Mouse (Mus musculus): Measurements from ENCODE around the gene Fam83e.
A peak's percentile ranks its signal among the peaks of the same experiment; 100 is the strongest.

Gene Fam83e

GRCm38 (mm10) chr7:45715090-45715708 is 5.8 kb upstream of the Fam83e start, which contains the start of gene Rpl18:
Gene Rpl18 (plus strand): TSS chr7:45715457.
- DNase-seq (ENCODE audit: low read depth) = peak; percentile 96

- no peak for DNase-seq (ENCODE audit: low read depth)
These were observed 5.1 kb upstream of the Fam83e start for GRCm38 (mm10) chr7:45715741-45716459.

- peak; percentile 28 for DNase-seq (ENCODE audit: low read depth)
These were observed 4.6 kb upstream of the Fam83e start for GRCm38 (mm10) chr7:45716460-45716857.

GRCm38 (mm10) chr7:45716952-45717917 is 3.8 kb upstream of the Fam83e start:
- DNase-seq (ENCODE audit: low read depth) = peak; percentile 26

GRCm38 (mm10) chr7:45717918-45718297 is 3.1 kb upstream of the Fam83e start, which contains the start of gene Sphk2:
Gene Sphk2 (minus strand): TSS chr7:45718002.
- DNase-seq (ENCODE audit: low read depth) = peak; percentile 99

GRCm38 (mm10) chr7:45718331-45718730 is 2.7 kb upstream of the Fam83e start:
- no peak for DNase-seq (ENCODE audit: low read depth)

- DNase-seq (ENCODE audit: low read depth) = no peak
These were observed 1.8 kb upstream of the Fam83e start for GRCm38 (mm10) chr7:45719180-45719579.

GRCm38 (mm10) chr7:45719738-45720412 is 1.1 kb upstream of the Fam83e start:
- no peak for DNase-seq (ENCODE audit: low read depth)

- no peak for DNase-seq (ENCODE audit: low read depth)
These were observed 191 bp downstream of the Fam83e start for GRCm38 (mm10) chr7:45721234-45721571.

GRCm38 (mm10) chr7:45721642-45722347 is 783 bp downstream of the Fam83e start:
- no peak for DNase-seq (ENCODE audit: low read depth)

- no peak for DNase-seq (ENCODE audit: low read depth)
These were observed 1.3 kb downstream of the Fam83e start for GRCm38 (mm10) chr7:45722348-45722713.

GRCm38 (mm10) chr7:45723301-45723700 is 2.3 kb downstream of the Fam83e start:
- no peak for DNase-seq (ENCODE audit: low read depth)

- DNase-seq (ENCODE audit: low read depth) = no peak
These were observed 2.8 kb downstream of the Fam83e start for GRCm38 (mm10) chr7:45723781-45724180.

- no peak for DNase-seq (ENCODE audit: low read depth)
These were observed 4.1 kb downstream of the Fam83e start for GRCm38 (mm10) chr7:45725151-45725550.

- DNase-seq (ENCODE audit: low read depth) = no peak
These were observed 4.7 kb downstream of the Fam83e start, which contains the start of gene Spaca4 for GRCm38 (mm10) chr7:45725713-45726112. Gene Spaca4 (minus strand): TSS chr7:45725813.

- DNase-seq (ENCODE audit: low read depth) = no peak
These were observed 5.4 kb downstream of the Fam83e start for GRCm38 (mm10) chr7:45726419-45726818.

- no peak for DNase-seq (ENCODE audit: low read depth)
These were observed 6.6 kb downstream of the Fam83e start for GRCm38 (mm10) chr7:45727625-45728024.

- peak; percentile 48 for DNase-seq (ENCODE audit: low read depth)
These were observed 9.9 kb downstream of the Fam83e start for GRCm38 (mm10) chr7:45730727-45731431.

- DNase-seq (ENCODE audit: low read depth) = peak; percentile 89
These were observed 12.5 kb downstream of the Fam83e start for GRCm38 (mm10) chr7:45733477-45733876.

GRCm38 (mm10) chr7:45739162-45739763 is 18.3 kb downstream of the Fam83e start:
- peak; percentile 96 for DNase-seq (ENCODE audit: low read depth)

Data from naive thymus-derived CD4-positive, alpha-beta T cell, adult 2 months (primary cell).